Mouse (Mus musculus) erythroid progenitor cell, adult 5-6 weeks (primary cell): ENCODE measurements around the gene Atoh7. TPM values are rescaled to one million over a fixed set of nuclear protein-coding genes. Genes with fewer than 3 reads are reported as not detected.

ENCODE experiments used
- ATAC-seq: replicated peaks from 2 replicates; pipeline ENCODE4 v1.8.0; 2016; ENCODE audit warnings: moderate number of reproducible peaks, mild to moderate bottlenecking, moderate TSS enrichment, inconsistent platforms; ENCODE audit not compliant: poor library complexity, low FRiP score, severe bottlenecking
- total RNA-seq, 2 experiments: library from RNA; stranded (forward) in 1 of 2; stranded (reverse) in 1 of 2; fragments of 150-400 nt in 1 of 2; fragments of 186-747, 209-891 nt in 1 of 2; gene quantifications; 2 replicates each; pipeline versions ENCODE4 v1.2.3 to v1.2.4; 2015 to 2017; ENCODE audit warnings: low replicate concordance in 2 of 2

The Atoh7 gene
- total RNA-seq, 2 experiments from 2014 or later: not detected

- ATAC-seq: no peak
Measured at GRCm38 (mm10) chr10:63092616-63093550, 6.6 kb upstream of the Atoh7 start.

- no peak for ATAC-seq
Measured at GRCm38 (mm10) chr10:63096757-63097156, 2.7 kb upstream of the Atoh7 start.

- no peak for ATAC-seq
Measured at GRCm38 (mm10) chr10:63098191-63098590, 1.3 kb upstream of the Atoh7 start.

GRCm38 (mm10) chr10:63099941-63100562, 601 bp downstream of the Atoh7 start:
- no peak for ATAC-seq

GRCm38 (mm10) chr10:63100657-63101056, 1.2 kb downstream of the Atoh7 start:
- ATAC-seq: no peak

GRCm38 (mm10) chr10:63113027-63113604, 13.7 kb downstream of the Atoh7 start:
- no peak for ATAC-seq

GRCm38 (mm10) chr10:63113716-63114360, 14.4 kb downstream of the Atoh7 start:
- ATAC-seq: no peak

- no peak for ATAC-seq
Measured at GRCm38 (mm10) chr10:63115881-63116280, 16.4 kb downstream of the Atoh7 start.

GRCm38 (mm10) chr10:63116376-63116775, 16.9 kb downstream of the Atoh7 start:
- ATAC-seq: no peak

GRCm38 (mm10) chr10:63117583-63117982, 18.1 kb downstream of the Atoh7 start:
- ATAC-seq: no peak

- no peak for ATAC-seq
Measured at GRCm38 (mm10) chr10:63119916-63120315, 20.5 kb downstream of the Atoh7 start.

- ATAC-seq: no peak
Measured at GRCm38 (mm10) chr10:63121961-63122360, 22.5 kb downstream of the Atoh7 start.

GRCm38 (mm10) chr10:63122516-63122915, 23.1 kb downstream of the Atoh7 start:
- ATAC-seq: no peak

GRCm38 (mm10) chr10:63123141-63123540, 23.7 kb downstream of the Atoh7 start:
- ATAC-seq: no peak

- no peak for ATAC-seq
Measured at GRCm38 (mm10) chr10:63124016-63124415, 24.6 kb downstream of the Atoh7 start.

GRCm38 (mm10) chr10:63125343-63125742, 25.9 kb downstream of the Atoh7 start:
- no peak for ATAC-seq

GRCm38 (mm10) chr10:63126116-63126515, 26.7 kb downstream of the Atoh7 start:
- no peak for ATAC-seq

- ATAC-seq: no peak
Measured at GRCm38 (mm10) chr10:63127156-63127555, 27.7 kb downstream of the Atoh7 start.

GRCm38 (mm10) chr10:63128256-63128655, 28.8 kb downstream of the Atoh7 start:
- no peak for ATAC-seq

- ATAC-seq: no peak
Measured at GRCm38 (mm10) chr10:63130500-63130899, 31.0 kb downstream of the Atoh7 start.
